Comparison of ENCODE assay signal across 9 mouse cellular contexts in genomic region chr5:113716581-113717388, GRCm38 (mm10). TPM values are rescaled to one million over a fixed set of nuclear protein-coding genes. Genes with fewer than 3 reads are reported as not detected.
DNase-seq lines count a peak whose midpoint lies in the region; ATAC-seq and TF ChIP-seq lines count a peak whose summit lies in the region.
"Had no signal": no experiment of that assay in that cellular context is flagged by ENCODE, and none has a peak within 500 bp of the region (broad histone marks: within the 10 kb centered on the region; RNA-seq: fewer than 3 reads in every experiment).

No protein-coding gene starts in this region.

- no peaks in the 10 kb centered on the region for H3K27me3 ChIP-seq in kidney, embryonic 14.5 days (ENCODE audit: control insufficient read depth, insufficient read depth, low read length)
- no peaks in the 10 kb centered on the region for H3K27me3 ChIP-seq in forebrain, embryonic 13.5 days
- no peaks in the 10 kb centered on the region for H3K27me3 ChIP-seq in midbrain, postnatal 0 days (ENCODE audit: insufficient read depth, low read length)

- no peak overlapping the region for H3K4me3 ChIP-seq in kidney, embryonic 14.5 days (ENCODE audit: low read length)
- no peak overlapping the region for H3K4me3 ChIP-seq in forebrain, embryonic 13.5 days
- H3K4me3 ChIP-seq in midbrain, postnatal 0 days (ENCODE audit: low read depth, low read length), result no peak overlapping the region

- DNase-seq in kidney, adult 8-10 months, result no peak
- peak; percentile 67 for DNase-seq in WW6 (ENCODE audit: low read depth, low spot score)
- DNase-seq in layer of hippocampus, postnatal 10 days (ENCODE audit: low spot score in 2 of 2), result peak; percentile 54 to 67
- DNase-seq in midbrain, postnatal 0 days (ENCODE audit: low spot score), result peak; percentile 89
- DNase-seq in spleen, postnatal 14 days (ENCODE audit: low spot score in 2 of 2), result no peak
- DNase-seq in urinary bladder, postnatal 36 days (ENCODE audit: low spot score in 2 of 2), result no peak

- TF ChIP-seq CTCF in midbrain, postnatal 0 days (IDR thresholded peaks at IDR 0.05), result no peak

- H3K4me1 ChIP-seq in kidney, embryonic 14.5 days (ENCODE audit: control insufficient read depth, insufficient read depth, low read length), result no peaks in the 10 kb centered on the region
- peaks cover 44% of the 10 kb centered on the region for H3K4me1 ChIP-seq in forebrain, embryonic 13.5 days
- peaks cover 17% of the 10 kb centered on the region for H3K4me1 ChIP-seq in midbrain, postnatal 0 days (ENCODE audit: insufficient read depth, low read length)

- H3K9me3 ChIP-seq in kidney, embryonic 14.5 days (ENCODE audit: control insufficient read depth, low read length), result no peaks in the 10 kb centered on the region
- no peaks in the 10 kb centered on the region for H3K9me3 ChIP-seq in forebrain, embryonic 13.5 days (replicated peaks)
- H3K9me3 ChIP-seq in midbrain, postnatal 0 days (ENCODE audit: low read length), result no peaks in the 10 kb centered on the region

- WGBS in kidney, embryonic 14.5 days, result 10% methylated on average over 11 of the region's 12 CpGs
- WGBS in forebrain, embryonic 13.5 days, result 9% methylated on average over 10 of the region's 12 CpGs
- WGBS in midbrain, postnatal 0 days, result 4% methylated on average over 12 of the region's 12 CpGs

- no peak overlapping the region for H3K4me2 ChIP-seq in kidney, embryonic 14.5 days (replicated peaks; ENCODE audit: low read depth, low read length)
- H3K4me2 ChIP-seq in forebrain, embryonic 13.5 days, result peak overlapping the region; percentile 42; the same call in 1 of the 2 replicates
- peak overlapping the region; percentile 15; the same call in 1 of the 2 replicates for H3K4me2 ChIP-seq in midbrain, postnatal 0 days (ENCODE audit: low read depth, low read length, poor library complexity, severe bottlenecking)

- H3K9ac ChIP-seq in kidney, embryonic 14.5 days (ENCODE audit: low read depth, low read length), result no peak overlapping the region
- H3K9ac ChIP-seq in forebrain, embryonic 13.5 days, result no peak overlapping the region
- 0 out of 2 replicates have a peak overlapping the region, but pooled peaks have one; percentile 2 for H3K9ac ChIP-seq in midbrain, postnatal 0 days (replicated peaks; ENCODE audit: low read length, poor library complexity, severe bottlenecking)

- no peak overlapping the region for H3K27ac ChIP-seq in kidney, embryonic 14.5 days (ENCODE audit: low read depth, low read length)
- peak overlapping the region; percentile 94 for H3K27ac ChIP-seq in forebrain, embryonic 13.5 days
- H3K27ac ChIP-seq in midbrain, postnatal 0 days (ENCODE audit: low read depth, low read length), result peak overlapping the region; percentile 81

- no peaks in the 10 kb centered on the region for H3K36me3 ChIP-seq in kidney, embryonic 14.5 days (ENCODE audit: control insufficient read depth, insufficient read depth, low read length)
- H3K36me3 ChIP-seq in forebrain, embryonic 13.5 days (ENCODE audit: poor library complexity, severe bottlenecking), result no peaks in the 10 kb centered on the region
- no peaks in the 10 kb centered on the region for H3K36me3 ChIP-seq in midbrain, postnatal 0 days (ENCODE audit: insufficient read depth, low read length)

- peak; percentile 80 for ATAC-seq in kidney, embryonic 14.5 days (ENCODE audit: low FRiP score, low TSS enrichment)
- ATAC-seq in forebrain, embryonic 13.5 days, result peak; percentile 87
- peak; percentile 81 for ATAC-seq in midbrain, postnatal 0 days (ENCODE audit: low FRiP score)

RNA-seq across cellular contexts. Expression of gene 1700069L16Rik, which starts 7.8 kb away (rescaled TPM):
- polyA plus RNA-seq in kidney, embryonic 14.5 days (2014; fragmentation: Nextera tagmentation; extraction: Ambion mirVana), result not detected in 2 replicates
- polyA plus RNA-seq in forebrain, embryonic 13.5 days (2015; fragmentation: Nextera tagmentation; extraction: Ambion mirVana), result not detected in 2 replicates
- total RNA-seq in layer of hippocampus, postnatal 10 days (2021), result not detected
- total RNA-seq in midbrain, postnatal 0 days (2014; rRNA removed), result not detected in 2 replicates
- polyA plus RNA-seq in midbrain, postnatal 0 days (2015; fragmentation: Nextera tagmentation; extraction: Ambion mirVana), result not detected in 2 replicates
- total RNA-seq: adrenal gland, postnatal 36 days had no signal

RNA-seq across cellular contexts. Expression of gene Ficd, which starts 18.8 kb away (rescaled TPM):
- 2.2 and 4.3 TPM in 2 replicates for polyA plus RNA-seq in kidney, embryonic 14.5 days (2014; fragmentation: Nextera tagmentation; extraction: Ambion mirVana)
- 5.6 and 5.8 TPM in 2 replicates for polyA plus RNA-seq in forebrain, embryonic 13.5 days (2015; fragmentation: Nextera tagmentation; extraction: Ambion mirVana)
- total RNA-seq in layer of hippocampus, postnatal 10 days (2021), result 1 to 10 TPM; 8.2 to 9.4 TPM
- total RNA-seq in midbrain, postnatal 0 days (2014; rRNA removed), result 11.5 and 15.4 TPM in 2 replicates
- polyA plus RNA-seq in midbrain, postnatal 0 days (2015; fragmentation: Nextera tagmentation; extraction: Ambion mirVana), result 8.7 and 9.0 TPM in 2 replicates

RNA-seq across cellular contexts. Expression of gene Sart3, which starts 55.5 kb away (rescaled TPM):
- polyA plus RNA-seq in kidney, embryonic 14.5 days (2014; fragmentation: Nextera tagmentation; extraction: Ambion mirVana), result 30.0 and 53.0 TPM in 2 replicates
- 57.2 and 59.9 TPM in 2 replicates for polyA plus RNA-seq in forebrain, embryonic 13.5 days (2015; fragmentation: Nextera tagmentation; extraction: Ambion mirVana)
- 10 to 100 TPM; 36.7 to 48.2 TPM for total RNA-seq in layer of hippocampus, postnatal 10 days (2021)
- total RNA-seq in midbrain, postnatal 0 days (2014; rRNA removed), result 44.7 and 51.1 TPM in 2 replicates
- 24.8 and 26.5 TPM in 2 replicates for polyA plus RNA-seq in midbrain, postnatal 0 days (2015; fragmentation: Nextera tagmentation; extraction: Ambion mirVana)

RNA-seq across cellular contexts. Expression of gene Iscu, which starts 55.8 kb away (rescaled TPM):
- polyA plus RNA-seq in kidney, embryonic 14.5 days (2014; fragmentation: Nextera tagmentation; extraction: Ambion mirVana), result 106 and 129 TPM in 2 replicates
- polyA plus RNA-seq in forebrain, embryonic 13.5 days (2015; fragmentation: Nextera tagmentation; extraction: Ambion mirVana), result 97.3 and 104 TPM in 2 replicates
- 10 to 100 TPM; 71.0 to 77.5 TPM for total RNA-seq in layer of hippocampus, postnatal 10 days (2021)
- 65.3 and 65.8 TPM in 2 replicates for total RNA-seq in midbrain, postnatal 0 days (2014; rRNA removed)
- polyA plus RNA-seq in midbrain, postnatal 0 days (2015; fragmentation: Nextera tagmentation; extraction: Ambion mirVana), result 96.9 and 102 TPM in 2 replicates

Comparison
In these comparisons a context has a peak if more than half of its experiments do, and no peak if none do; other contexts are left out.
1. DNase-seq: peak in WW6 (single experiment), layer of hippocampus, postnatal 10 days (2 of 2) and midbrain, postnatal 0 days (single experiment); none in kidney, adult 8-10 months (0 of 2), spleen, postnatal 14 days (0 of 2) and urinary bladder, postnatal 36 days (0 of 2).
2. Peak in every context shown above with its lines, with median percentiles within 50 percentile points of each other: ATAC-seq.